Mouse (Mus musculus) MEL (cell line): ENCODE measurements around the gene Fam69a. TPM values are rescaled to one million over a fixed set of nuclear protein-coding genes. Genes with fewer than 3 reads are reported as not detected.

Source experiments
- DNase-seq: peaks from one replicate; pipeline ENCODE4 v3.0.0; 2011; ENCODE audit warnings: low read depth, low spot score
- H3K27ac ChIP-seq: 2 replicates; pipeline ENCODE4 v1.5.1; 2012; ENCODE audit warnings: low read depth, mild to moderate bottlenecking, control low read depth, low read length, moderate library complexity; ENCODE audit not compliant: control insufficient read depth
- H3K27me3 ChIP-seq, 2 experiments: fragments of 150-350 bp in 1 of 2; sonication (generic) in 1 of 2; 2 replicates each; pipeline ENCODE4 v1.6.1; 2012; ENCODE audit warnings: low read length in 2 of 2, mild to moderate bottlenecking in 2 of 2, improper control_type of control experiment in 1 of 2, moderate library complexity in 1 of 2; ENCODE audit not compliant: insufficient read depth in 2 of 2, control insufficient read depth in 1 of 2
- H3K36me3 ChIP-seq, 2 experiments: 2 replicates each; pipeline ENCODE4 v1.6.1; 2012 to 2014; ENCODE audit warnings: low read length in 2 of 2, improper control_type of control experiment in 1 of 2, inconsistent platforms in 1 of 2, mild to moderate bottlenecking in 1 of 2; ENCODE audit not compliant: insufficient read depth in 2 of 2, control insufficient read depth in 1 of 2
- H3K4me1 ChIP-seq, 2 experiments: fragments of 150-350 bp in 1 of 2; sonication (generic) in 1 of 2; 2 replicates each; pipeline ENCODE4 v1.6.1; 2012; ENCODE audit warnings: low read length in 2 of 2, improper control_type of control experiment in 1 of 2, mild to moderate bottlenecking in 1 of 2; ENCODE audit not compliant: insufficient read depth in 2 of 2, control insufficient read depth in 1 of 2
- H3K4me3 ChIP-seq, 2 experiments: fragments of 150-350 bp in 1 of 2; sonication (generic) in 1 of 2; 2 replicates each; pipeline ENCODE4 v1.5.1; 2012; ENCODE audit warnings: low read depth in 2 of 2, low read length in 2 of 2, mild to moderate bottlenecking in 2 of 2, moderate library complexity in 2 of 2, control low read depth in 1 of 2, improper control_type of control experiment in 1 of 2; ENCODE audit not compliant: control insufficient read depth in 1 of 2, insufficient read depth in 1 of 2
- H3K79me2 ChIP-seq: 2 replicates; pipeline ENCODE4 v1.6.1; 2012; ENCODE audit warnings: mild to moderate bottlenecking, low read length, moderate library complexity; ENCODE audit not compliant: control insufficient read depth, poor library complexity, insufficient read depth
- H3K9ac ChIP-seq: 2 replicates; pipeline ENCODE4 v1.6.1; 2012; ENCODE audit warnings: low read depth, mild to moderate bottlenecking, control low read depth, low read length, moderate library complexity; ENCODE audit not compliant: control insufficient read depth, poor library complexity, severe bottlenecking
- H3K9me3 ChIP-seq: fragments of 150-350 bp; sonication (generic); replicated peaks from 2 replicates; pipeline ENCODE4 v1.6.1; 2012; ENCODE audit warnings: mild to moderate bottlenecking, low read length, improper control_type of control experiment, moderate library complexity; ENCODE audit not compliant: insufficient read depth
- BHLHE40 ChIP-seq: IDR thresholded peaks from 2 replicates; pipeline ENCODE4 v1.6.1; 2012; ENCODE audit warnings: low read depth, mild to moderate bottlenecking, inconsistent platforms, low read length, improper control_type of control experiment, borderline replicate concordance
- CTCF ChIP-seq, 3 experiments: IDR thresholded peaks in 2 of 3; conservative IDR thresholded peaks in 1 of 3; 2 replicates each; pipeline ENCODE4 v1.5.1; 2011 to 2012; ENCODE audit warnings: low read length in 3 of 3, low read depth in 2 of 3, mild to moderate bottlenecking in 2 of 3, improper control_type of control experiment in 1 of 3, inconsistent platforms in 1 of 3, mixed read lengths in 1 of 3, moderate library complexity in 1 of 3; ENCODE audit not compliant: control insufficient read depth in 1 of 3, insufficient read depth in 1 of 3, poor library complexity in 1 of 3, severe bottlenecking in 1 of 3
- E2F4 ChIP-seq: IDR thresholded peaks from 2 replicates; pipeline ENCODE4 v1.6.1; 2011; ENCODE audit warnings: low read depth, low read length, improper control_type of control experiment, borderline replicate concordance
- EP300 ChIP-seq, 2 experiments: IDR thresholded peaks; 2 replicates each; pipeline ENCODE4 v1.6.1; 2011; ENCODE audit warnings: improper control_type of control experiment in 2 of 2, low read length in 2 of 2, low read depth in 1 of 2, mild to moderate bottlenecking in 1 of 2
- ETS1 ChIP-seq: IDR thresholded peaks from 2 replicates; pipeline ENCODE4 v1.6.1; 2012; ENCODE audit warnings: low read depth, mild to moderate bottlenecking, inconsistent platforms, low read length, improper control_type of control experiment, moderate library complexity
- GABPA ChIP-seq: IDR thresholded peaks from 2 replicates; pipeline ENCODE4 v1.6.1; 2012; ENCODE audit warnings: low read depth, mild to moderate bottlenecking, inconsistent platforms, low read length, improper control_type of control experiment, moderate library complexity
- JUND ChIP-seq: IDR thresholded peaks from 2 replicates; pipeline ENCODE4 v1.6.1; 2011; ENCODE audit warnings: low read depth, mild to moderate bottlenecking, improper control_type of control experiment, low read length
- KAT2A ChIP-seq: conservative IDR thresholded peaks from 2 replicates; pipeline ENCODE4 v1.6.1; 2012; ENCODE audit warnings: low read depth, low read length, improper control_type of control experiment, inconsistent platforms
- MAFK ChIP-seq: IDR thresholded peaks from 2 replicates; pipeline ENCODE4 v1.6.1; 2011; ENCODE audit warnings: low read depth, mild to moderate bottlenecking, low read length, improper control_type of control experiment, borderline replicate concordance
- MAX ChIP-seq: IDR thresholded peaks from 2 replicates; pipeline ENCODE4 v1.6.1; 2011; ENCODE audit warnings: low read length, improper control_type of control experiment
- MAZ ChIP-seq: IDR thresholded peaks from 2 replicates; pipeline ENCODE4 v1.6.1; 2012; ENCODE audit warnings: low read depth, mild to moderate bottlenecking, inconsistent platforms, low read length, improper control_type of control experiment
- MEF2A ChIP-seq: IDR thresholded peaks from 2 replicates; pipeline ENCODE4 v1.6.1; 2014; ENCODE audit warnings: low read depth, mild to moderate bottlenecking, inconsistent platforms, low read length, improper control_type of control experiment; ENCODE audit not compliant: poor library complexity, insufficient replicate concordance, severe bottlenecking; ENCODE audit errors: extremely low read depth
- MXI1 ChIP-seq: IDR thresholded peaks from 2 replicates; pipeline ENCODE4 v1.6.1; 2011; ENCODE audit warnings: mild to moderate bottlenecking, low read depth, low read length, improper control_type of control experiment
- MYC ChIP-seq: IDR thresholded peaks from 2 replicates; pipeline ENCODE4 v1.6.1; 2011; ENCODE audit warnings: low read depth, mild to moderate bottlenecking, low read length, improper control_type of control experiment, moderate library complexity
- NELFE ChIP-seq: IDR thresholded peaks from 2 replicates; pipeline ENCODE4 v1.6.1; 2011; ENCODE audit warnings: low read depth, low read length, improper control_type of control experiment
- NRF1 ChIP-seq: IDR thresholded peaks from 2 replicates; pipeline ENCODE4 v1.6.1; 2014; ENCODE audit warnings: low read depth, mild to moderate bottlenecking, inconsistent platforms, low read length, improper control_type of control experiment, moderate library complexity; ENCODE audit not compliant: poor library complexity, insufficient read depth, severe bottlenecking
- POLR2AphosphoS5 ChIP-seq: IDR thresholded peaks from 2 replicates; pipeline ENCODE4 v1.6.1; 2012; ENCODE audit warnings: low read depth, borderline replicate concordance, mild to moderate bottlenecking, inconsistent platforms, low read length, moderate library complexity, mixed read lengths
- RAD21 ChIP-seq: IDR thresholded peaks from 2 replicates; pipeline ENCODE4 v1.6.1; 2011; ENCODE audit warnings: mild to moderate bottlenecking, low read depth, low read length, improper control_type of control experiment
- RCOR1 ChIP-seq: IDR thresholded peaks from 2 replicates; pipeline ENCODE4 v1.6.1; 2012; ENCODE audit warnings: low read depth, mild to moderate bottlenecking, inconsistent platforms, low read length, improper control_type of control experiment
- SMC3 ChIP-seq: IDR thresholded peaks from 2 replicates; pipeline ENCODE4 v1.6.1; 2011; ENCODE audit warnings: low read depth, low read length, improper control_type of control experiment
- TAL1 ChIP-seq: IDR thresholded peaks from 2 replicates; pipeline ENCODE4 v1.6.1; 2012; ENCODE audit warnings: mild to moderate bottlenecking, inconsistent platforms, low read length, moderate library complexity, mixed read lengths
- TCF12 ChIP-seq: IDR thresholded peaks from 2 replicates; pipeline ENCODE4 v1.6.1; 2014; ENCODE audit warnings: low read depth, mild to moderate bottlenecking, inconsistent platforms, low read length, improper control_type of control experiment, moderate library complexity
- UBTF ChIP-seq: IDR thresholded peaks from 2 replicates; pipeline ENCODE4 v1.6.1; 2012; ENCODE audit warnings: low read depth, mild to moderate bottlenecking, inconsistent platforms, low read length, improper control_type of control experiment, moderate library complexity, borderline replicate concordance; ENCODE audit not compliant: insufficient read depth
- USF1 ChIP-seq: IDR thresholded peaks from 2 replicates; pipeline ENCODE4 v1.6.1; 2014; ENCODE audit warnings: low read depth, mild to moderate bottlenecking, inconsistent platforms, low read length, improper control_type of control experiment, moderate library complexity
- USF2 ChIP-seq, 2 experiments: IDR thresholded peaks; 2 replicates each; pipeline ENCODE4 v1.6.1; 2011 to 2012; ENCODE audit warnings: improper control_type of control experiment in 2 of 2, low read length in 2 of 2, borderline replicate concordance in 1 of 2, inconsistent platforms in 1 of 2, low read depth in 1 of 2, mild to moderate bottlenecking in 1 of 2; ENCODE audit not compliant: insufficient read depth in 1 of 2
- ZKSCAN1 ChIP-seq: IDR thresholded peaks from 2 replicates; pipeline ENCODE4 v1.6.1; 2012; ENCODE audit warnings: low read depth, mild to moderate bottlenecking, inconsistent platforms, low read length, improper control_type of control experiment, moderate library complexity
- ZMIZ1 ChIP-seq: IDR thresholded peaks from 2 replicates; pipeline ENCODE4 v1.6.1; 2012; ENCODE audit warnings: low read depth, mild to moderate bottlenecking, inconsistent platforms, low read length, improper control_type of control experiment, moderate library complexity
- ZNF384 ChIP-seq: IDR thresholded peaks from 2 replicates; pipeline ENCODE4 v1.6.1; 2012; ENCODE audit warnings: low read depth, mild to moderate bottlenecking, inconsistent platforms, low read length, improper control_type of control experiment
- polyA plus RNA-seq, 2 experiments: library from polyadenylated mRNA; stranded (reverse) in 1 of 2; unstranded in 1 of 2; fragments of >175 nt in 1 of 2; fragments of >200 nt in 1 of 2; gene quantifications; 2 replicates each; pipeline versions ENCODE4 v1.2.1 to v1.2.4; 2012; ENCODE audit warnings: low replicate concordance in 2 of 2, low read depth in 1 of 2; ENCODE audit not compliant: insufficient read length in 2 of 2, insufficient read depth in 1 of 2, missing spikeins in 1 of 2
- total RNA-seq: library from RNA; depleted of rRNA; stranded (reverse); fragments of 300-350 nt; gene quantifications from 2 replicates; pipeline ENCODE4 v1.2.3, GENCODE M21; 2012

Gene Fam69a
- total and polyA plus RNA-seq, 3 experiments: 8.5 to 10.6 TPM; not detected in 1

- peak; percentile 89 for TF ChIP-seq ZNF384
- TF ChIP-seq MYC: no peak
- TF ChIP-seq BHLHE40: 0 out of 2 replicates have a peak, but pooled peaks have one; percentile 11
- peak; percentile 67 for TF ChIP-seq NRF1
These were observed 118.6 kb downstream of the Fam69a start (continued) for GRCm38 (mm10) chr5:107867970-107868904.

GRCm38 (mm10) chr5:107866127-107867126 is 120.5 kb downstream of the Fam69a start:
- peak; percentile 72 for DNase-seq
- TF ChIP-seq MXI1 (0 out of 2 replicates have a peak, but pooled peaks have one; percentile 23), POLR2AphosphoS5 (no peak), MAFK (peak; percentile 28; the same call in 1 of the 2 replicates), SMC3 (no peak), MEF2A (no peak), TAL1 (peak; percentile 72), CTCF (IDR thresholded peaks at IDR 0.05 in 2 of 3, conservative IDR thresholded peaks at IDR 0.05 in 1 of 3; ENCODE audit: control insufficient read depth in 1 of 3, insufficient read depth in 1 of 3, low read depth in 2 of 3, low read length in 3 of 3, poor library complexity in 1 of 3, severe bottlenecking in 1 of 3) (no peak), NRF1 (no peak), ZNF384 (peak; percentile 74), MAX (no peak), MAZ (no peak), RAD21 (no peak), GABPA (no peak), E2F4 (no peak), ZKSCAN1 (no peak), JUND (no peak), EP300 (IDR thresholded peaks at IDR 0.05; ENCODE audit: low read depth in 1 of 2, low read length in 2 of 2) (peak; percentile 76 to 82), USF2 (IDR thresholded peaks at IDR 0.05; ENCODE audit: borderline replicate concordance in 1 of 2, insufficient read depth in 1 of 2, low read depth in 1 of 2, low read length in 2 of 2) (no peak), TCF12 (peak; percentile 87), USF1 (no peak), NELFE (no peak), ZMIZ1 (no peak), RCOR1 (peak; percentile 47; the same call in 1 of the 2 replicates), UBTF (no peak), ETS1 (peak; percentile 65; the same call in 1 of the 2 replicates), KAT2A (no peak)

More at GRCm38 (mm10) chr5:107866127-107867126, 120.5 kb downstream of the Fam69a start:
- peaks cover 5 to 17% of the 10 kb centered on the region in 2 experiments for H3K4me1 ChIP-seq
- peak overlapping the region; percentile 13 to 18 for H3K4me3 ChIP-seq
- H3K9me3 ChIP-seq: no peaks in the 10 kb centered on the region
- no peaks in the 10 kb centered on the region for H3K27me3 ChIP-seq
- H3K27ac ChIP-seq: peak overlapping the region; percentile 71
- peaks cover 16% of the 10 kb centered on the region for H3K79me2 ChIP-seq
- peak overlapping the region; percentile 20 for H3K9ac ChIP-seq
- peaks cover 0 to 30% of the 10 kb centered on the region in 2 experiments; a peak in 2 of 4 replicates for H3K36me3 ChIP-seq
